Mouse (Mus musculus) embryonic fibroblast, embryonic 13.5 days (primary cell): ENCODE results near the gene Frmd4a.

Experiments
- CTCF ChIP-seq: IDR thresholded peaks from 2 replicates; pipeline ENCODE4 v1.5.1; 2011; ENCODE audit warnings: mild to moderate bottlenecking, control low read depth, low read length, moderate library complexity, borderline replicate concordance; ENCODE audit not compliant: insufficient read depth
- POLR2A ChIP-seq: IDR thresholded peaks from 2 replicates; pipeline ENCODE4 v1.6.1; 2011; ENCODE audit warnings: low read depth, mild to moderate bottlenecking, control low read depth, low read length, moderate library complexity

- TF ChIP-seq POLR2A (no peak), CTCF (no peak)
Observed at GRCm38 (mm10) chr2:4194324-4195014, 177.0 kb downstream of the Frmd4a start.
